14 mouse cellular contexts compared by ENCODE assay signal in the genomic region with DNA sequence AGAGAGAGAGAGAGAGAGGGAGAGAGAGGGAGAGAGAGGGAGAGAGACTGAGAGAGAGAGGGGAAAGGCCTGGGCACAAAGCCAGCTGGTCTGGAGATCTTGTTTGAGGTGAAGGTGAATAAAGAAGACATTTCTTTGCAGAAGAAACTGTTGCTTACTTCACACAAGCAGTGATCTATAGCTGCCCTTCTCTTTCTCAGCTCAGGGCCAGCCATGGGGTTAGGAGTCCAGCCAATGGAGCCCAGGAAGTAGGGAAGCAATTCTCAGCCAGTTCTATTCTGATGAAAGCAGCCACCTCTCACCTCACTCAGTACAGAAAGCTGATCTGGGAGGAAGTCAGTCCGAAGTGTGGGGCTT. TPM values are rescaled to one million over a fixed set of nuclear protein-coding genes. Genes with fewer than 3 reads are reported as not detected.
A peak's percentile ranks its signal among the peaks of the same experiment; 100 is the strongest.
DNase-seq lines count a peak whose midpoint lies in the region; ATAC-seq and TF ChIP-seq lines count a peak whose summit lies in the region.
"Had no signal": no experiment of that assay in that cellular context is flagged by ENCODE, and none has a peak within 500 bp of the region (broad histone marks: within the 10 kb centered on the region; RNA-seq: fewer than 3 reads in every experiment).

No protein-coding gene starts in this region.

- WGBS in cerebellum, adult 2 months: 40% methylated on average over 1 of the region's 1 CpGs
- 34% methylated on average over 1 of the region's 1 CpGs for WGBS in midbrain, embryonic 15.5 days

- no peak overlapping the region for H3K4me3 ChIP-seq in cerebellum, adult 2 months (replicated peaks; ENCODE audit: insufficient read depth, low read depth, low read length)
- H3K4me3 ChIP-seq in midbrain, embryonic 15.5 days: no peak overlapping the region
- H3K4me3 ChIP-seq: heart, embryonic 13.5 days; limb, embryonic 15.5 days had no signal

- TF ChIP-seq POLR2A in cerebellum, adult 2 months (IDR thresholded peaks at IDR 0.05; ENCODE audit: borderline replicate concordance, insufficient read depth, low read length): no peak

- no peaks in the 10 kb centered on the region for H3K4me1 ChIP-seq in cerebellum, adult 2 months (ENCODE audit: control insufficient read depth, insufficient read depth, low read length)
- H3K4me1 ChIP-seq in midbrain, embryonic 15.5 days: 0 out of 2 replicates have a peak, but pooled peaks cover 5% of the 10 kb centered on the region
- H3K4me1 ChIP-seq: heart, embryonic 13.5 days; limb, embryonic 15.5 days had no signal

- H3K9me3 ChIP-seq in midbrain, embryonic 15.5 days: no peaks in the 10 kb centered on the region
- H3K9me3 ChIP-seq: heart, embryonic 13.5 days; limb, embryonic 15.5 days had no signal

- no peak overlapping the region for H3K9ac ChIP-seq in midbrain, embryonic 15.5 days
- H3K9ac ChIP-seq: heart, embryonic 13.5 days; limb, embryonic 15.5 days had no signal

- no peaks in the 10 kb centered on the region for H3K27me3 ChIP-seq in cerebellum, adult 2 months (ENCODE audit: control insufficient read depth, insufficient read depth, low read length)
- H3K27me3 ChIP-seq in midbrain, embryonic 15.5 days (replicated peaks): no peaks in the 10 kb centered on the region
- H3K27me3 ChIP-seq: heart, embryonic 13.5 days; limb, embryonic 15.5 days had no signal

- DNase-seq in cerebellum, adult 2 months: no peak
- DNase-seq in cerebellum, adult 11 months: no peak
- DNase-seq in layer of hippocampus, postnatal 10 days (ENCODE audit: low spot score in 2 of 2): peak; percentile 14 to 16
- DNase-seq in layer of hippocampus, adult 18-20 months (ENCODE audit: low spot score in 2 of 2): no peak
- peak; percentile 36 for DNase-seq in embryo, embryonic 10.5 days (ENCODE audit: low spot score)
- no peak for DNase-seq in urinary bladder, adult 18-20 months (ENCODE audit: low spot score in 2 of 2)
- DNase-seq in lung, adult 18-20 months: no peak
- DNase-seq: B cell, adult 2 months; kidney, adult 18-20 months; lung, postnatal 4 days had no signal

- H3K27ac ChIP-seq in cerebellum, adult 2 months (ENCODE audit: insufficient read depth, low read length): peak overlapping the region; percentile 21; the same call in 1 of the 2 replicates
- 0 out of 2 replicates have a peak overlapping the region, but pooled peaks have one; percentile 12 for H3K27ac ChIP-seq in midbrain, embryonic 15.5 days
- H3K27ac ChIP-seq: heart, embryonic 13.5 days; limb, embryonic 15.5 days had no signal

- no peak for TF ChIP-seq CTCF in cerebellum, adult 2 months (IDR thresholded peaks at IDR 0.05; ENCODE audit: borderline replicate concordance, insufficient read depth, low read depth, low read length)

- ATAC-seq in midbrain, embryonic 15.5 days (replicated peaks): no peak; the same call in 1 of the 2 replicates

- no peaks in the 10 kb centered on the region for H3K36me3 ChIP-seq in midbrain, embryonic 15.5 days (replicated peaks)
- H3K36me3 ChIP-seq: heart, embryonic 13.5 days; limb, embryonic 15.5 days had no signal

- no peak overlapping the region for H3K4me2 ChIP-seq in midbrain, embryonic 15.5 days
- H3K4me2 ChIP-seq: heart, embryonic 13.5 days; limb, embryonic 15.5 days had no signal

RNA-seq across cellular contexts. Expression of a gene that starts 41.2 kb away (rescaled TPM):
- 35.8 and 37.6 TPM in 2 replicates for polyA plus RNA-seq in cerebellum, adult 2 months (2012; rRNA removed)
- 10 to 100 TPM; 21.5 to 24.6 TPM for total RNA-seq in layer of hippocampus, postnatal 10 days (2021)
- total RNA-seq in layer of hippocampus, adult 18-20 months (2021): 10 to 100 TPM; 21.7 to 21.9 TPM
- polyA plus RNA-seq in midbrain, embryonic 15.5 days (2015; fragmentation: Nextera tagmentation; extraction: Ambion mirVana): 32.2 and 37.9 TPM in 2 replicates
- total RNA-seq: neutrophil, adult 5-6 weeks had no signal

Comparison
In these comparisons a context has a peak if more than half of its experiments do, and no peak if none do; other contexts are left out.
1. DNase-seq: peak in layer of hippocampus, postnatal 10 days (2 of 2) and embryo, embryonic 10.5 days (single experiment); none in cerebellum, adult 2 months (0 of 2), cerebellum, adult 11 months (single experiment), layer of hippocampus, adult 18-20 months (0 of 2), urinary bladder, adult 18-20 months (0 of 2) and lung, adult 18-20 months (0 of 2).